Mouse (Mus musculus) heart, adult 2 months (tissue): ENCODE data around the gene Mapk3. TPM values are rescaled to one million over a fixed set of nuclear protein-coding genes. Genes with fewer than 3 reads are reported as not detected.

ENCODE experiments used
- DNase-seq, 2 experiments: peaks; one replicate each; pipeline ENCODE4 v3.0.0; 2021
- H3K27ac ChIP-seq: fragments of 200-600 bp; 2 replicates; pipeline ENCODE4 v1.8.1; 2022
- H3K27me3 ChIP-seq: fragments of 200-500 bp; 2 replicates; pipeline ENCODE4 v1.6.1; 2012; ENCODE audit warnings: mild to moderate bottlenecking, low read length, inconsistent platforms, mixed read lengths; ENCODE audit not compliant: control insufficient read depth, insufficient read depth
- H3K36me3 ChIP-seq: fragments of 200-500 bp; 2 replicates; pipeline ENCODE4 v1.6.1; 2012; ENCODE audit warnings: low read length, inconsistent platforms; ENCODE audit not compliant: control insufficient read depth, insufficient read depth
- H3K4me1 ChIP-seq: fragments of 200-500 bp; 2 replicates; pipeline ENCODE4 v1.6.1; 2011; ENCODE audit warnings: low read length; ENCODE audit not compliant: control insufficient read depth, insufficient read depth
- H3K4me3 ChIP-seq: fragments of 200-600 bp; 2 replicates; pipeline ENCODE4 v1.8.1; 2022
- H3K79me2 ChIP-seq: fragments of 200-500 bp; replicated peaks from 2 replicates; pipeline ENCODE4 v1.6.1; 2012; ENCODE audit warnings: mild to moderate bottlenecking, inconsistent platforms, low read length, moderate library complexity, mixed read lengths; ENCODE audit not compliant: control insufficient read depth, insufficient read depth
- H3K9ac ChIP-seq: fragments of 200-500 bp; 2 replicates; pipeline ENCODE4 v1.6.1; 2012; ENCODE audit warnings: low read depth, mild to moderate bottlenecking, control low read depth, inconsistent platforms, low read length, mixed read lengths
- CTCF ChIP-seq: fragments of 200-600 bp; IDR thresholded peaks from 2 replicates; pipeline ENCODE4 v1.8.1; 2022; ENCODE audit warnings: antibody characterized with exemption, mild to moderate bottlenecking, moderate library complexity
- EP300 ChIP-seq: fragments of 200-500 bp; IDR thresholded peaks from 2 replicates; pipeline ENCODE4 v1.6.1; 2011; ENCODE audit warnings: low read depth, low read length, control low read depth; ENCODE audit not compliant: insufficient read depth
- POLR2A ChIP-seq: fragments of 200-500 bp; IDR thresholded peaks from 2 replicates; pipeline ENCODE4 v1.6.1; 2011; ENCODE audit warnings: mild to moderate bottlenecking, low read depth, low read length, control low read depth; ENCODE audit not compliant: insufficient read depth
- WGBS: fragments of 180-500 bp; shearing (Covaris S2); methylation state at CpG from one replicate; pipeline ENCODE4 v1.1.7; 2018; 5-methylcytosine and 5-hydroxymethylcytosine counted together
- intact Hi-C: fragments of 180-260 bp; cut with DNase I; formaldehyde crosslinking; loops from one replicate; pipeline ENCODE4 v1.15.1; 2025
- polyA plus RNA-seq: library from polyadenylated mRNA; depleted of rRNA; stranded (reverse); fragments of >200 nt; gene quantifications from 2 replicates; pipeline ENCODE4 v1.2.3, GENCODE M21; 2012
- total RNA-seq, 2 experiments: library from RNA; stranded (reverse); gene quantifications; 2 replicates each; pipeline ENCODE4 v1.2.3; 2021

The Mapk3 gene
- total and polyA plus RNA-seq, 3 experiments: 45.9 to 111 (median 53.1) TPM

DNA sequence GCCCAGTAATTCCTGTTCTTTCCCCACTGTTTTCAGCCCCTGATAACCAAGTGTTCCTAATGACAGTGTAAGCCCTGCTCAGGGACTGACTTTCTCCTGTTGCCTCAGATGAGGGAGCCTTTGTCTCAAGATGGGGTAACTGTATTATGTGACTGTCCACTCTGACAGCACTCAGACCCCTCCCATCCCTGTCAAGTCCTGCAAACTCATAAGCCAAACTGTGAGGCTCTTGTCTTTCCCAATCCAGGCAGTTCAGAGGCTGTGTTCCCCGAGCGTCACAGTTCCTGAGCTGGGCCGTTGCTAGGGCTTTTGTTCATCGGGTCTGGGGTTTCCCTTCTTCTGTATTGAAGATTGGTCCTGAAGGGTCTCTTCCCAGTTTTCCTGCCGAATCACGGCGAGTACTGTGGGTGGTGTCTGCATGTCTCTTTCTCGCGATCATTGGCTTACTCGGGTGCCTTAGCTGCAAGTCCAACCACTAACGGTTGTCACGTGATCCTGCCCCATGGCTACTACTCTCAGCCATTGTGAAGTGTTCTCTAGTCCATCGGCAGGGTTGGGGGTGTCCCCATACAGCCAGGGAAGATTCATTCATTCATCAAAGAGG, 19.2 kb upstream of the Mapk3 start:
- no peak overlapping the region for H3K27ac ChIP-seq
- intact Hi-C loops: no loop called here
- no peak overlapping the region for H3K4me3 ChIP-seq
- no peaks in the 10 kb centered on the region for H3K36me3 ChIP-seq
- H3K79me2 ChIP-seq: no peaks in the 10 kb centered on the region
- no peak for DNase-seq
- TF ChIP-seq CTCF: no peak
- no peak for TF ChIP-seq POLR2A
- no peak for TF ChIP-seq EP300
- 81% methylated on average over 13 of the region's 13 CpGs for WGBS
- H3K9ac ChIP-seq: no peak overlapping the region
- no peaks in the 10 kb centered on the region for H3K4me1 ChIP-seq
- H3K27me3 ChIP-seq: no peaks in the 10 kb centered on the region

- intact Hi-C loops: no loop called here
- DNase-seq: no peak
- H3K36me3 ChIP-seq: no peaks in the 10 kb centered on the region
- no peak overlapping the region for H3K4me3 ChIP-seq
- no peak overlapping the region for H3K27ac ChIP-seq
- 54% methylated on average over 5 of the region's 5 CpGs for WGBS
- no peaks in the 10 kb centered on the region for H3K4me1 ChIP-seq
- H3K27me3 ChIP-seq: no peaks in the 10 kb centered on the region
- H3K9ac ChIP-seq: no peak overlapping the region
- TF ChIP-seq EP300 (no peak), POLR2A (no peak), CTCF (no peak)
- H3K79me2 ChIP-seq: no peaks in the 10 kb centered on the region
Observed at GRCm38 (mm10) chr7:126740977-126741376, 18.4 kb upstream of the Mapk3 start.

DNA sequence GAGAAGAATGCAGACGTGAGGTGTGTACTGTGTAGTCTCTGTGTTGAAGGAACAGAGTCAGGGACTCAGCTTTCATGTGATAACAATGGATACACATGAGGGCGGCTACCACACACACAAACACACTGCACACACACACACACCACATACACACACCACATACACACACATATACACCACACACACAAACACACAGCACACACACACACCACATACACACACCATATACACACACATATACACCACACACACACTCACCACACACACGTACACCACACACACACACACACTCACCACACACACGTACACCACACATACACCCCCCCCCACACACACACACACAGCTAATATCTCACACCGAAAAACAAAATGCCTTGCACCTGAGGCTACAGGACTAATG, 17.9 kb upstream of the Mapk3 start:
- no peak overlapping the region for H3K27ac ChIP-seq
- TF ChIP-seq CTCF: no peak
- TF ChIP-seq EP300: no peak
- no peak for TF ChIP-seq POLR2A
- intact Hi-C loops: no loop called here
- H3K27me3 ChIP-seq: no peaks in the 10 kb centered on the region
- DNase-seq: no peak
- no peak overlapping the region for H3K4me3 ChIP-seq
- H3K9ac ChIP-seq: no peak overlapping the region
- WGBS: 76% methylated on average over 5 of the region's 5 CpGs
- H3K79me2 ChIP-seq: no peaks in the 10 kb centered on the region
- no peaks in the 10 kb centered on the region for H3K36me3 ChIP-seq
- no peaks in the 10 kb centered on the region for H3K4me1 ChIP-seq

DNA sequence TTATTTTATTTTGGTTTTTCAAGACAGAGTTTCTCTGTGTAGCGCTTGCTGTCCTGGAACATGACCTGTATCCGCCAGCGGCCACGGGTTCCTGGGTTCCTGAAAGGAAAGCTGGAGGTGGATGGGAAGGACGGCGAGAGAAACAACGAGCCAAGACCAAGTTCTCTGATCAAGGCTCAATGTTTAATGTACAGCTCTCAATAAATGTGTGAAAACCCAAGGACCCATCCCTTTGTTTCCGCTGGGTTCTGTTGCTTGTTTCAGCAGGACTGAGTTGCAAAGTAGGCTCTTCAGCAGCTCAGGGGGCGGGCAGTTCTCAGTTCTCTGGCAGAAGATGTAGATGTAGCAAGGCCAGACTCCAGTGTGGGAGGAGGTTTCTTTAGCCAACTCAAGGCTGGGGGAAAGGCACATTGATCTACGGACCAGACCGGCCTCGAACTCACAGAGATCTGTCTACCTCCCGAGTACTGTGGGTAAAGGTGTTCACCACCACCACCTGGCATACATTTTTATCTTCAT, 17.4 kb upstream of the Mapk3 start:
- H3K9ac ChIP-seq: no peak overlapping the region
- no peaks in the 10 kb centered on the region for H3K27me3 ChIP-seq
- H3K4me1 ChIP-seq: 0 out of 2 replicates have a peak, but pooled peaks cover 1% of the 10 kb centered on the region
- intact Hi-C loops: no loop called here
- DNase-seq: no peak
- TF ChIP-seq POLR2A (no peak), EP300 (no peak), CTCF (no peak)
- H3K4me3 ChIP-seq: no peak overlapping the region
- no peaks in the 10 kb centered on the region for H3K79me2 ChIP-seq
- 88% methylated on average over 13 of the region's 13 CpGs for WGBS
- H3K27ac ChIP-seq: no peak overlapping the region
- no peaks in the 10 kb centered on the region for H3K36me3 ChIP-seq

DNA sequence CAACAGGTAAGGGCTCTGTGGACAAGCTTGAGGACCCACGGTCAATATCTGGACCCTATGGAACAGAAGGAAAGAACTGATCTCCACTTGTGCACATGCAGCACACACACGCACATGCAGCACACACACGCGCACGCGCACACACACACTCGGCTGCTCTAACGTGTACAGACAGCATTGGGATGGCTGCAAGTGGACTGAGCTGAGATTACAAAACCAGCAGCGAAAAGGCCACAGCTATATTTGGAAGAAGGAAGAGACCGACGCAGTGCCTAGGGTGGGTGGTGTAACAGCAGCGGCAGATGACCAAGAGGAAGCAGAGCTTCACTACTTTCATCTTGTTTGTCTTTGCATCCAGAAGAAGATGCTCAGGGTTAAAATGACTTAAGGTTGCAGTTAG, 13.3 kb upstream of the Mapk3 start:
- WGBS: 62% methylated on average over 12 of the region's 12 CpGs
- no peaks in the 10 kb centered on the region for H3K36me3 ChIP-seq
- intact Hi-C loops: no loop called here
- 0 out of 2 replicates have a peak, but pooled peaks cover 1% of the 10 kb centered on the region for H3K4me1 ChIP-seq
- TF ChIP-seq CTCF (no peak), POLR2A (no peak), EP300 (no peak)
- peak in 1 of 2 experiments; percentile 53 for DNase-seq
- no peaks in the 10 kb centered on the region for H3K27me3 ChIP-seq
- peak overlapping the region; percentile 49; the same call in 1 of the 2 replicates for H3K27ac ChIP-seq
- no peak overlapping the region for H3K9ac ChIP-seq
- H3K4me3 ChIP-seq: no peak overlapping the region
- no peaks in the 10 kb centered on the region for H3K79me2 ChIP-seq

- H3K27ac ChIP-seq: peak overlapping the region; percentile 49
- no peak overlapping the region for H3K9ac ChIP-seq
- no peaks in the 10 kb centered on the region for H3K79me2 ChIP-seq
- H3K4me1 ChIP-seq: 0 out of 2 replicates have a peak, but pooled peaks cover 1% of the 10 kb centered on the region
- no peak overlapping the region for H3K4me3 ChIP-seq
- 21% methylated on average over 6 of the region's 6 CpGs for WGBS
- H3K27me3 ChIP-seq: no peaks in the 10 kb centered on the region
- intact Hi-C loops: no loop called here
- H3K36me3 ChIP-seq: no peaks in the 10 kb centered on the region
- peak in 1 of 2 experiments; percentile 55 for DNase-seq
- TF ChIP-seq CTCF (no peak), POLR2A (no peak), EP300 (no peak)
Observed at GRCm38 (mm10) chr7:126746798-126747197, 12.6 kb upstream of the Mapk3 start.
